Mouse (Mus musculus): Measurements from ENCODE around the gene Antxr1. TPM values are rescaled to one million over a fixed set of nuclear protein-coding genes. Genes with fewer than 3 reads are reported as not detected.

The Antxr1 gene
- polyA plus RNA-seq (2012; ENCODE audit: insufficient read depth, insufficient read length, low replicate concordance, missing spikeins): not detected in 2 replicates

DNA sequence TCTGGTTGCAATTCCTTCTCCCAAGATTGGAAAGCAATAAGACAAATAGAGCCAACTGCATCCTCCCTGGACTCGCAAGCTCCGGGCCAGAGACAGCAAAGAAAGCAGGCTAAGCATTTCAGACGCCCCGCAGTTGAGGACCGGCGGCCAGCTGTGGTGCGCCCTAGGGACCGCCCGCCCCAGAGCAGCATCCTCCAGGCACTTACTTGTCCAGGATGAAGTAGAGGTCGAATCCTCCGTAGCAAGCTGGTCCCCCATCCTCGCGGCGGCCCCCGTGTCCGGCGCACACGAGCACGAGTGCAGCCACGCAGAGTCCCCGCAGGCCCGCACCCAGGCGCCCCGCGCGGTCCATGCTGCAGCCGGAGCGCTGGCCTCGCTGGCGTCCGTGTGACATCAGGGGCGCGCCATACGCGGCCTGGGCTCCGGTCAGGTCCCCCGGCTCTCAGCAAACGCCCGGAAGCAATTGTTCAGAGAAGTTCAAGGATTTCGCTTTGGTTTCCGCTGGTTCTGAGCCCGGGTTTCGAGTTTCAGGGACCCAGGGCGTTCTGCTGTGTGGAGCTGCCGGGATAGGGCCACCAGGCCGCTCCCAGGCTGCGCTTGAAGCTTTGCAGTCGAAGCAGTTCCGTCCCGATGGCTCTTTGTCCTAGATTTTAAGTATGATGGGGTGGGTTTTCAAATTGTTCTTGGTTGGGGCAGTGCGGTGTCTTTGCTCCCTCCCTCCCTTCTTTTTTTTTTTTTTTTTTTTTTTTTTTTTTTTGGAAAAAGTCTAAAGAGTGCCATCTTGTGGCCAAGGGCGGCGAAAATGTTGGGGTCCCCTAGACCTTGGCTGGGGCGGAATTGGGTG lies at the start of gene Antxr1:
Gene Antxr1, minus strand, starts transcription at position 731 of the 844 bp plus-strand sequence.
- peaks cover 11% of the 10 kb centered on the region for H3K4me1 ChIP-seq (ENCODE audit: control insufficient read depth, insufficient read depth, low read length)
- peak within 1 kb of the TSS; percentile 67 for H3K4me3 ChIP-seq (ENCODE audit: insufficient read depth, low read depth, low read length)
- TF ChIP-seq POLR2A (IDR thresholded peaks at IDR 0.05; ENCODE audit: insufficient read depth, low read depth, low read length) (no peak), CTCF (IDR thresholded peaks at IDR 0.05; ENCODE audit: insufficient read depth, low read depth, low read length) (no peak)
- WGBS: under 1% methylated on average over 54 of the region's 54 CpGs
- H3K27ac ChIP-seq (ENCODE audit: insufficient read depth, low read depth, low read length): no peak within 1 kb of the TSS

DNA sequence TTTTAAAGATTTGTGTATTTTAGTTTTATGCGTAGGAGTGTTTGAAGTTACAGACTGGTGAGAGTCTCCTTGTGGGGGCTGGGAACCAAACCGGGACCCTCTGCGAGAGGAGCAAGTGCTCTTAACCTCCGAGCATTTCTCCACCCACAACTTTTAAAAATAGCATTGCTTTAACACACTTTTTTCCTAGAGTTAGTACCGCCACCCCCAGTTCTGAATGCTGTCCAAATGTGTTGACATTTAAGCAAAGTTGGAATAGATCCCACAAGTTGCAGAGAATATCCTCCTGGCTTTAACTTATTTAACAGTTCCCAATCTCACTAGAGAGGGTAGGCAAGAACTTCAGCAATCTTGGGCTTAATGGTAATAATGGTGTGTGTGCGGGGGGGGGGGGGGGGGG lies 49.1 kb upstream of the Antxr1 start:
- Histone ChIP-seq H3K4me1 (ENCODE audit: control insufficient read depth, insufficient read depth, low read length) (peaks cover 8% of the 10 kb centered on the region), H3K27ac (ENCODE audit: insufficient read depth, low read depth, low read length) (no peak overlapping the region), H3K4me3 (ENCODE audit: insufficient read depth, low read depth, low read length) (no peak overlapping the region)
- WGBS: 35% methylated on average over 6 of the region's 6 CpGs
- TF ChIP-seq POLR2A (IDR thresholded peaks at IDR 0.05; ENCODE audit: insufficient read depth, low read depth, low read length) (no peak), CTCF (IDR thresholded peaks at IDR 0.05; ENCODE audit: insufficient read depth, low read depth, low read length) (no peak)

DNA sequence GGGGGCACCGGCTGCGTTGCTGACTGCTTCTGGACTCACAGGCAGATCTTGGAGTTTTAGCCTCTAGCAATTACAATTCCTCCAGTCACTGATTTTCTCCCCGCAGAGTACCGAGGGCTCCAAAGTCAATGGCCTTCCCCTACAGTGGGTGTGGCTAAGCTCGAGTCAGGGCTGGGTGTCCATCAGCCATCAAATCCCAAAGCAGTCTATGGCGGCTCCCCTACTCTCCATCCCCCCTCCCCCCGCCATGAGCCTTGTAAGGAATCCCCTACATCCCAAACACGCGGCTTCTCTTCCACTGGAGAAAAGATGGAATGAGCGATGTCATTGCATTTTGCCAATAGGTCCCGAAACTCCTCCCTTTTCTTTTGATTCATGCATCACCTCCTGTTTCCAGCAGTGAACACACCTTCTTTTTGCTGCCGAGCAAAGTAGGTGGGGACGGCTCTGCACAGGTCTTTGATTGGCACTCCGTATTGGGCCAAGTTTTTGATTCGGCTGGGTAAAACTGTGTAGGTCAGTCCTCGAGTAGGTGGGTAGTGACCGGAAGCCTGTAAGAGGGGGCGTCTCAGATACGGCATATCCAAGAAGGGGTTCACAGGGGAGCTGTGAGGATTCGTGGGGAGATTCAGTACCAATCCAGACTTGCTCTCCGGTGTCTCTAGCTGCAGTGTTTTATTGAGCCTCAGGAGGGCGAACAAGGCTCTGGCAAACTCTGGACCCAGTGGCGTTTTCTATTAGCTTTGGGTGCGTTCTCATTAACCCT lies 48.5 kb upstream of the Antxr1 start:
- Histone ChIP-seq H3K4me3 (ENCODE audit: insufficient read depth, low read depth, low read length) (peak overlapping the region; percentile 16), H3K27ac (ENCODE audit: insufficient read depth, low read depth, low read length) (no peak overlapping the region), H3K4me1 (ENCODE audit: control insufficient read depth, insufficient read depth, low read length) (peaks cover 8% of the 10 kb centered on the region)
- 8% methylated on average over 24 of the region's 24 CpGs for WGBS
- TF ChIP-seq CTCF (IDR thresholded peaks at IDR 0.05; ENCODE audit: insufficient read depth, low read depth, low read length) (no peak), POLR2A (IDR thresholded peaks at IDR 0.05; ENCODE audit: insufficient read depth, low read depth, low read length) (no peak)

DNA sequence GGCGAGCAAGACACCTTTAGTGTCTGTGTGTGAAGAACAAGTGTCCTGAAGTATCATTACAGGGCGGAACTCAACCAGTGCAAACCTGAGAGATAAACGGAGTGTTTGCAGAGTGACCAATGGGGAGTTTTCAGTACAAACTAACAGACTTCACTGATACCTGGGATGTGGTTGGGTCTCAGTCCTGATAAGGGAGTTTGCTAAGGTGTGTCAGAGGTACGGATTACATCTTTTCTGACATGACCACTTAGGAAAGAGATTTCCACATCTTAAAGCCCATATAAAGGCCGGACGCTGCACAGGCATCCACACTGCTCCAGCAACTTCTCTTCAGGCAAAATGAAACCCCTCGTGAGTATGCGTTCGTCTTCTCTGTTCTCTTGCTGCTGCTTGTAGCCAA lies 37.4 kb upstream of the Antxr1 start, which contains the start of gene Gkn2:
Gene Gkn2, plus strand, starts transcription at position 301 of the 400 bp plus-strand sequence.
- Histone ChIP-seq H3K27ac (ENCODE audit: insufficient read depth, low read depth, low read length) (no peak within 1 kb of the TSS), H3K4me3 (ENCODE audit: insufficient read depth, low read depth, low read length) (no peak within 1 kb of the TSS), H3K4me1 (ENCODE audit: control insufficient read depth, insufficient read depth, low read length) (no peaks in the 10 kb centered on the region)
- WGBS: 93% methylated on average over 9 of the region's 9 CpGs
- TF ChIP-seq CTCF (IDR thresholded peaks at IDR 0.05; ENCODE audit: insufficient read depth, low read depth, low read length) (no peak), POLR2A (IDR thresholded peaks at IDR 0.05; ENCODE audit: insufficient read depth, low read depth, low read length) (no peak)

DNA sequence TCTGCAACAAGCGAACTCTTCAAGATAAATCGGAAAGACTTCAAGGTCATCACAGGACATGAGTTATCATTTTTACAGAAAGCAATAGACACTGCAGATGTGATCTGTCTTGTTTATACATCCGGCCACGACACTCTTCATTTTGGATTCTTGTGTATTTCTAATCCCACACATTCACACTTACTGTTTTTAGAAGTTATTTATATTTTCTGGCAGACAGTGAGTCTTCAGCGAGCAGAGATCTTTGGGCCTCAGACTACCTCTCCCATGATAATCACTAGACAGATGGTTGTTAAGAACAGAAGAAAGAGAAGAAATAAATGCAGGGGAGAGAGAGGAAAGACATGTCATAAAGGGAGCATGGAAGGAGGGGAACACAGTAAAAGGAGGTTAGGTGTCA lies 33.6 kb upstream of the Antxr1 start:
- no peaks in the 10 kb centered on the region for H3K4me1 ChIP-seq (ENCODE audit: control insufficient read depth, insufficient read depth, low read length)
- WGBS: 90% methylated on average over 5 of the region's 5 CpGs
- TF ChIP-seq POLR2A (IDR thresholded peaks at IDR 0.05; ENCODE audit: insufficient read depth, low read depth, low read length): no peak
- H3K27ac ChIP-seq (ENCODE audit: insufficient read depth, low read depth, low read length): no peak overlapping the region
- H3K4me3 ChIP-seq (ENCODE audit: insufficient read depth, low read depth, low read length): no peak overlapping the region

DNA sequence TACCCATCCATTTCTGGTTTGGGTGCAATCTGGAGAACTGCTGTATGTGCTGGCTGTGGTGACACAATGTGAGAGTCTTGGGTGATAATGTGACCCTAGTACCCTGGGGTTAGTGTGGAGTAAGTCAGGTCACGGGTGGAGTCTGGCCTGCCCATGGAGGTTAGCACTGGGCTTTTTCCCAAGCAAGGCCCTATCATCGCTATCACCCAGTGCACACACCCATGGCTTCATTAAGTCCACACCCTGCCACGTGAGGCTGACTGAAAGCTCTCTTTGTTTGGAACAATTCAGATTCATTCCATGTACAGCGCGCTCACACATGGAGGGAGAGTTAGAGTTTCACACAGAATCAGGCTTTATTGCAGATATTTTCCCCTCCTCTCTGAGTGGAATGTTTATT lies 18.8 kb upstream of the Antxr1 start:
- TF ChIP-seq POLR2A (IDR thresholded peaks at IDR 0.05; ENCODE audit: insufficient read depth, low read depth, low read length): no peak
- TF ChIP-seq CTCF (IDR thresholded peaks at IDR 0.05; ENCODE audit: insufficient read depth, low read depth, low read length): no peak
- WGBS: 78% methylated on average over 5 of the region's 5 CpGs
- no peak overlapping the region for H3K27ac ChIP-seq (ENCODE audit: insufficient read depth, low read depth, low read length)
- no peaks in the 10 kb centered on the region for H3K4me1 ChIP-seq (ENCODE audit: control insufficient read depth, insufficient read depth, low read length)
- no peak overlapping the region for H3K4me3 ChIP-seq (ENCODE audit: insufficient read depth, low read depth, low read length)

DNA sequence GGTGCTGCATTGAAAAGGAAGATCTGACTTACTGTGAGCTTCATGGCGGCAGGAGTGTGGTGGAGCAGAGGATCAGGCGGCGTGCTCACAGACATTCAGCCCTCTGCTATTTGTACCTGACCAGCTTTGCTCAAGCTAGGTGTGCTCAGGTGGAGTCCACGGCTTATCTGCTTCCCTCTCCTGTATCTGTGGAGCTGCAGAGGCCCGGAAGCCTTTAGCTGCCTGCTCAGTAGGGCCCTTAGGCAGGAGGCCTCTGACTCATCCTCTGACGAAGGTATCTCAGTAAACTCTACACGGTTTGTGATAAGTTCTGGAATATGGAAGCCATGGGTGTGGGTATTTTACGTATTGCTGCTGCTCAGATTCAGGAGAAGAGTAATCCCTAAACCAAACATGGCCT lies 15.2 kb upstream of the Antxr1 start, which contains the start of gene Gkn1:
Gene Gkn1, minus strand, starts transcription at position 114 of the 400 bp plus-strand sequence.
- no peaks in the 10 kb centered on the region for H3K4me1 ChIP-seq (ENCODE audit: control insufficient read depth, insufficient read depth, low read length)
- H3K27ac ChIP-seq (ENCODE audit: insufficient read depth, low read depth, low read length): no peak within 1 kb of the TSS
- no peak for TF ChIP-seq CTCF (IDR thresholded peaks at IDR 0.05; ENCODE audit: insufficient read depth, low read depth, low read length)
- TF ChIP-seq POLR2A (IDR thresholded peaks at IDR 0.05; ENCODE audit: insufficient read depth, low read depth, low read length): no peak
- WGBS: 93% methylated on average over 8 of the region's 8 CpGs
- H3K4me3 ChIP-seq (ENCODE audit: insufficient read depth, low read depth, low read length): no peak within 1 kb of the TSS

DNA sequence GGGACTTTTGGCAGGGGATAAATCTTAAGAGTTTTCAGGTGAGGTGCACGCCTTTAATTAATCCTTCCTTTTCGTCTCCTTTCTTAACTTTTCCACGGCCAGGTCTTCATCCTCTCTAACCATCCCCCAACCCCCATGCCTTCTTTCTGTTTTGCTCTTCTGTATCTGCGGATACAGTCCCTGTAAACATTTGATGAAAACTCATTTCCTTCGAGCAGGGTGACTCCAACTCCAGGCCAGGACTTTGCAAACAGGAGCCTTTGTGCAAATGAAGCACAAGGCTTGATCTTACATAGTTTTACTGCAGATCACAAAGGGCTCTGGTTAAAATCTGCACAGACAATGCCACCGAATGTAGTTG lies 294 bp upstream of the Antxr1 start:
- Histone ChIP-seq H3K4me1 (ENCODE audit: control insufficient read depth, insufficient read depth, low read length) (peaks cover 11% of the 10 kb centered on the region), H3K27ac (ENCODE audit: insufficient read depth, low read depth, low read length) (no peak overlapping the region), H3K4me3 (ENCODE audit: insufficient read depth, low read depth, low read length) (no peak overlapping the region)
- 34% methylated on average over 6 of the region's 6 CpGs for WGBS
- TF ChIP-seq CTCF (IDR thresholded peaks at IDR 0.05; ENCODE audit: insufficient read depth, low read depth, low read length): no peak
- no peak for TF ChIP-seq POLR2A (IDR thresholded peaks at IDR 0.05; ENCODE audit: insufficient read depth, low read depth, low read length)

All from olfactory bulb, adult 2 months (tissue).